Mouse (Mus musculus) cortical plate, adult 2 months (tissue): Measurements from ENCODE around the gene Ccdc142.

Experiments
- CTCF ChIP-seq: fragments of 200-500 bp; IDR thresholded peaks from 2 replicates; pipeline ENCODE4 v1.5.1; 2011; ENCODE audit warnings: mild to moderate bottlenecking, control low read depth, low read length; ENCODE audit not compliant: insufficient read depth; ENCODE audit errors: extremely low read depth
- POLR2A ChIP-seq: fragments of 200-500 bp; IDR thresholded peaks from 2 replicates; pipeline ENCODE4 v1.6.1; 2011; ENCODE audit warnings: mild to moderate bottlenecking, low read length, control low read depth; ENCODE audit not compliant: insufficient read depth; ENCODE audit errors: extremely low read depth

GRCm38 (mm10) chr6:83068706-83069487 lies 32.5 kb upstream of the Ccdc142 start:
- TF ChIP-seq CTCF (no peak), POLR2A (no peak)
